Mouse (Mus musculus) E14TG2a.4 (cell line): ENCODE measurements at regions not wholly inside any gene's neighbourhood (a gene's known extent, or its start where the extent isn't known, plus 50 kb on each side); places are given as distances from the start of the nearest gene placed in this dataset.

Experiments used
- H3K27me3 ChIP-seq: 2 replicates; pipeline ENCODE4 v1.6.1; 2014; ENCODE audit warnings: low read length, control low read depth; ENCODE audit not compliant: insufficient read depth
- H3K36me3 ChIP-seq: 2 replicates; pipeline ENCODE4 v1.6.1; 2014; ENCODE audit warnings: low read length, control low read depth; ENCODE audit not compliant: insufficient read depth
- H3K4me1 ChIP-seq: replicated peaks from 2 replicates; pipeline ENCODE4 v1.6.1; 2014; ENCODE audit warnings: low read depth, low read length, control low read depth
- H3K4me3 ChIP-seq: replicated peaks from 2 replicates; pipeline ENCODE4 v1.5.1; 2014; ENCODE audit warnings: mild to moderate bottlenecking, low read length
- H3K9me3 ChIP-seq: 2 replicates; pipeline ENCODE4 v1.6.1; 2014; ENCODE audit warnings: low read length, control low read depth
- CTCF ChIP-seq: conservative IDR thresholded peaks from 2 replicates; pipeline ENCODE4 v1.5.1; 2014; ENCODE audit warnings: low read length
- NANOG ChIP-seq: IDR thresholded peaks from 2 replicates; pipeline ENCODE4 v1.6.1; 2014; ENCODE audit warnings: borderline replicate concordance, low read length, mixed read lengths
- POU5F1 ChIP-seq: IDR thresholded peaks from 2 replicates; pipeline ENCODE4 v1.6.1; 2014; ENCODE audit warnings: low read length, borderline replicate concordance

GRCm38 (mm10) chr11:25321494-25321893, 889.1 kb downstream of the 5730522E02Rik start:
- no peak for TF ChIP-seq POU5F1
- no peak for TF ChIP-seq CTCF
- no peak for TF ChIP-seq NANOG
- Histone ChIP-seq H3K27me3 (no peaks in the 10 kb centered on the region), H3K9me3 (no peaks in the 10 kb centered on the region), H3K36me3 (no peaks in the 10 kb centered on the region), H3K4me3 (no peak overlapping the region), H3K4me1 (no peaks in the 10 kb centered on the region)

- H3K36me3 ChIP-seq: no peaks in the 10 kb centered on the region
- no peak overlapping the region for H3K4me3 ChIP-seq
- no peak for TF ChIP-seq CTCF
- TF ChIP-seq POU5F1: no peak
- no peak for TF ChIP-seq NANOG
- H3K27me3 ChIP-seq: no peaks in the 10 kb centered on the region
- no peaks in the 10 kb centered on the region for H3K9me3 ChIP-seq
- no peaks in the 10 kb centered on the region for H3K4me1 ChIP-seq
Measured at GRCm38 (mm10) chr11:25314645-25315044, 895.9 kb downstream of the 5730522E02Rik start.

GRCm38 (mm10) chr11:25313879-25314278, 896.7 kb downstream of the 5730522E02Rik start:
- H3K36me3 ChIP-seq: no peaks in the 10 kb centered on the region
- TF ChIP-seq POU5F1 (no peak), NANOG (no peak), CTCF (no peak)
- no peaks in the 10 kb centered on the region for H3K27me3 ChIP-seq
- H3K4me1 ChIP-seq: no peaks in the 10 kb centered on the region
- H3K4me3 ChIP-seq: no peak overlapping the region
- no peaks in the 10 kb centered on the region for H3K9me3 ChIP-seq

GRCm38 (mm10) chr11:25313308-25313707, 897.3 kb downstream of the 5730522E02Rik start:
- TF ChIP-seq POU5F1 (no peak), NANOG (no peak), CTCF (no peak)
- no peaks in the 10 kb centered on the region for H3K36me3 ChIP-seq

GRCm38 (mm10) chr11:25310754-25311153, 899.8 kb downstream of the 5730522E02Rik start:
- Histone ChIP-seq H3K4me3 (no peak overlapping the region), H3K4me1 (no peaks in the 10 kb centered on the region), H3K36me3 (no peaks in the 10 kb centered on the region), H3K27me3 (no peaks in the 10 kb centered on the region), H3K9me3 (no peaks in the 10 kb centered on the region)
- TF ChIP-seq CTCF (no peak), POU5F1 (no peak), NANOG (no peak)

More at GRCm38 (mm10) chr11:25313308-25313707, 897.3 kb downstream of the 5730522E02Rik start:
- H3K27me3 ChIP-seq: no peaks in the 10 kb centered on the region
- H3K4me1 ChIP-seq: no peaks in the 10 kb centered on the region
- no peak overlapping the region for H3K4me3 ChIP-seq
- no peaks in the 10 kb centered on the region for H3K9me3 ChIP-seq

GRCm38 (mm10) chr11:25301130-25301529, 909.4 kb downstream of the 5730522E02Rik start:
- TF ChIP-seq POU5F1: no peak
- peak; percentile 61 for TF ChIP-seq CTCF
- Histone ChIP-seq H3K4me3 (no peak overlapping the region), H3K4me1 (no peaks in the 10 kb centered on the region), H3K27me3 (no peaks in the 10 kb centered on the region; the same call in 1 of the 2 replicates), H3K36me3 (no peaks in the 10 kb centered on the region), H3K9me3 (no peaks in the 10 kb centered on the region)

- H3K4me3 ChIP-seq: no peak overlapping the region
- no peaks in the 10 kb centered on the region for H3K9me3 ChIP-seq
- no peaks in the 10 kb centered on the region for H3K4me1 ChIP-seq
- no peaks in the 10 kb centered on the region for H3K27me3 ChIP-seq
- H3K36me3 ChIP-seq: no peaks in the 10 kb centered on the region
- no peak for TF ChIP-seq POU5F1
- no peak for TF ChIP-seq CTCF
- TF ChIP-seq NANOG: no peak
Measured at GRCm38 (mm10) chr11:25288346-25288745, 922.2 kb downstream of the 5730522E02Rik start.

GRCm38 (mm10) chr11:25287458-25288247, 922.9 kb downstream of the 5730522E02Rik start:
- H3K4me3 ChIP-seq: no peak overlapping the region
- no peaks in the 10 kb centered on the region for H3K36me3 ChIP-seq
- TF ChIP-seq NANOG (no peak), CTCF (no peak), POU5F1 (no peak)
- no peaks in the 10 kb centered on the region for H3K9me3 ChIP-seq
- H3K4me1 ChIP-seq: no peaks in the 10 kb centered on the region
- no peaks in the 10 kb centered on the region for H3K27me3 ChIP-seq

GRCm38 (mm10) chr11:25269936-25270540, 940.5 kb downstream of the 5730522E02Rik start:
- no peaks in the 10 kb centered on the region for H3K9me3 ChIP-seq
- peaks cover 15% of the 10 kb centered on the region for H3K4me1 ChIP-seq
- no peak overlapping the region for H3K4me3 ChIP-seq
- TF ChIP-seq POU5F1 (no peak), CTCF (no peak), NANOG (no peak)
- no peaks in the 10 kb centered on the region for H3K36me3 ChIP-seq
- no peaks in the 10 kb centered on the region for H3K27me3 ChIP-seq
